Mouse (Mus musculus) forebrain, embryonic 11.5 days (tissue): ENCODE data around the gene Itpr2. TPM values are rescaled to one million over a fixed set of nuclear protein-coding genes. Genes with fewer than 3 reads are reported as not detected.

Experiments
- ATAC-seq: fragments of 200-750 bp; cut with Nextera tagmentation; replicated peaks from 2 replicates; pipeline ENCODE4 v1.8.0; 2017; ENCODE audit warnings: moderate TSS enrichment; ENCODE audit not compliant: low FRiP score
- DNase-seq: peaks from one replicate; pipeline ENCODE4 v3.0.0-alpha.2; 2017; ENCODE audit warnings: low spot score
- H3K27ac ChIP-seq: fragments of 300-500 bp; sonication (generic); 2 replicates; pipeline ENCODE4 v1.5.1; 2014; ENCODE audit warnings: low read depth, low read length
- H3K27me3 ChIP-seq: fragments of 300-500 bp; sonication (generic); 2 replicates; pipeline ENCODE4 v1.6.1; 2014; ENCODE audit warnings: mild to moderate bottlenecking, low read length, mixed read lengths; ENCODE audit not compliant: control insufficient read depth, insufficient read depth
- H3K36me3 ChIP-seq: fragments of 300-500 bp; sonication (generic); 2 replicates; pipeline ENCODE4 v1.6.1; 2014; ENCODE audit warnings: mild to moderate bottlenecking, low read length, moderate library complexity, mixed read lengths; ENCODE audit not compliant: control insufficient read depth, insufficient read depth
- H3K4me1 ChIP-seq: fragments of 300-500 bp; sonication (generic); replicated peaks from 2 replicates; pipeline ENCODE4 v1.6.1; 2014; ENCODE audit warnings: low read length, mixed read lengths; ENCODE audit not compliant: control insufficient read depth, insufficient read depth
- H3K4me2 ChIP-seq: fragments of 300-500 bp; sonication (generic); 2 replicates; pipeline ENCODE4 v1.6.1; 2014; ENCODE audit warnings: low read depth, mild to moderate bottlenecking, low read length, moderate library complexity, mixed read lengths; ENCODE audit not compliant: severe bottlenecking
- H3K4me3 ChIP-seq: fragments of 300-500 bp; sonication (generic); 2 replicates; pipeline ENCODE4 v1.5.1; 2014; ENCODE audit warnings: low read depth, low read length
- H3K9ac ChIP-seq: fragments of 300-500 bp; sonication (generic); 2 replicates; pipeline ENCODE4 v1.6.1; 2014; ENCODE audit warnings: low read length
- H3K9me3 ChIP-seq: fragments of 300-500 bp; sonication (generic); 2 replicates; pipeline ENCODE4 v1.6.1; 2016; ENCODE audit warnings: low read length, mixed read lengths; ENCODE audit not compliant: control insufficient read depth
- WGBS: fragments of 180-500 bp; shearing (Covaris S2); extraction: QIAGEN DNeasy Blood & Tissue Kit; methylation state at CpG from one replicate; pipeline ENCODE4 v1.1.7; 2014; 5-methylcytosine and 5-hydroxymethylcytosine counted together
- polyA plus RNA-seq: library from polyadenylated mRNA; unstranded; fragments of >200 nt; fragmentation: Nextera tagmentation; extraction: Ambion mirVana; gene quantifications from 2 replicates; pipeline ENCODE4 v1.2.1, GENCODE M21; 2014

Gene Itpr2
- polyA plus RNA-seq, 1 experiment from 2014 or later = 5.3 TPM

- Histone ChIP-seq H3K4me3 (no peak overlapping the region), H3K36me3 (no peaks in the 10 kb centered on the region), H3K4me1 (no peaks in the 10 kb centered on the region), H3K9me3 (no peaks in the 10 kb centered on the region), H3K4me2 (no peak overlapping the region), H3K9ac (no peak overlapping the region), H3K27me3 (no peaks in the 10 kb centered on the region), H3K27ac (no peak overlapping the region)
- 86% methylated on average over 6 of the region's 6 CpGs for WGBS
- ATAC-seq (no peak), DNase-seq (no peak)
Measured at GRCm38 (mm10) chr6:146515936-146516335, 13.9 kb upstream of the Itpr2 start.

- Histone ChIP-seq H3K27ac (no peak overlapping the region), H3K36me3 (no peaks in the 10 kb centered on the region), H3K4me1 (no peaks in the 10 kb centered on the region), H3K27me3 (no peaks in the 10 kb centered on the region), H3K9ac (no peak overlapping the region), H3K4me3 (no peak overlapping the region), H3K4me2 (no peak overlapping the region), H3K9me3 (no peaks in the 10 kb centered on the region)
- DNase-seq (no peak), ATAC-seq (no peak)
- 49% methylated on average over 7 of the region's 7 CpGs for WGBS
Measured at GRCm38 (mm10) chr6:146514531-146514948, 12.5 kb upstream of the Itpr2 start.

- no peaks in the 10 kb centered on the region for H3K36me3 ChIP-seq
- H3K9me3 ChIP-seq = no peaks in the 10 kb centered on the region
- ATAC-seq (no peak), DNase-seq (no peak)
- H3K4me1 ChIP-seq = no peaks in the 10 kb centered on the region
- WGBS = 69% methylated on average over 5 of the region's 5 CpGs
- no peak overlapping the region for H3K4me2 ChIP-seq
- H3K4me3 ChIP-seq = no peak overlapping the region
- H3K27ac ChIP-seq = no peak overlapping the region
- H3K27me3 ChIP-seq = no peaks in the 10 kb centered on the region
- no peak overlapping the region for H3K9ac ChIP-seq
Measured at GRCm38 (mm10) chr6:146513899-146514298, 11.9 kb upstream of the Itpr2 start.

GRCm38 (mm10) chr6:146513384-146513783 lies 11.4 kb upstream of the Itpr2 start:
- Histone ChIP-seq H3K4me2 (no peak overlapping the region), H3K9me3 (no peaks in the 10 kb centered on the region), H3K4me3 (no peak overlapping the region), H3K9ac (no peak overlapping the region), H3K27ac (no peak overlapping the region), H3K27me3 (no peaks in the 10 kb centered on the region), H3K4me1 (no peaks in the 10 kb centered on the region), H3K36me3 (no peaks in the 10 kb centered on the region)
- no peak for DNase-seq
- no peak for ATAC-seq
- WGBS = 91% methylated on average over 8 of the region's 8 CpGs

- 84% methylated on average over 8 of the region's 8 CpGs for WGBS
- no peaks in the 10 kb centered on the region for H3K36me3 ChIP-seq
- ATAC-seq (no peak), DNase-seq (no peak)
- H3K4me2 ChIP-seq = no peak overlapping the region
- no peaks in the 10 kb centered on the region for H3K27me3 ChIP-seq
- H3K4me1 ChIP-seq = no peaks in the 10 kb centered on the region
- H3K9me3 ChIP-seq = no peaks in the 10 kb centered on the region
- no peak overlapping the region for H3K4me3 ChIP-seq
- no peak overlapping the region for H3K9ac ChIP-seq
- H3K27ac ChIP-seq = no peak overlapping the region
Measured at GRCm38 (mm10) chr6:146511511-146511910, 9.5 kb upstream of the Itpr2 start.

- Histone ChIP-seq H3K27ac (no peak overlapping the region), H3K9ac (no peak overlapping the region), H3K4me3 (no peak overlapping the region), H3K4me2 (no peak overlapping the region), H3K4me1 (no peaks in the 10 kb centered on the region), H3K27me3 (no peaks in the 10 kb centered on the region), H3K36me3 (no peaks in the 10 kb centered on the region), H3K9me3 (no peaks in the 10 kb centered on the region)
- ATAC-seq (no peak), DNase-seq (no peak)
- 72% methylated on average over 2 of the region's 2 CpGs for WGBS
Measured at GRCm38 (mm10) chr6:146509891-146510290, 7.9 kb upstream of the Itpr2 start.

GRCm38 (mm10) chr6:146504459-146504858 lies 2.4 kb upstream of the Itpr2 start:
- Histone ChIP-seq H3K4me2 (no peak overlapping the region), H3K9me3 (no peaks in the 10 kb centered on the region), H3K36me3 (no peaks in the 10 kb centered on the region), H3K4me3 (no peak overlapping the region), H3K27me3 (peaks cover 8% of the 10 kb centered on the region), H3K9ac (no peak overlapping the region), H3K27ac (no peak overlapping the region), H3K4me1 (0 out of 2 replicates have a peak, but pooled peaks cover 2% of the 10 kb centered on the region)
- ATAC-seq = no peak
- 83% methylated on average over 2 of the region's 2 CpGs for WGBS
- no peak for DNase-seq

- no peaks in the 10 kb centered on the region for H3K36me3 ChIP-seq
- no peak overlapping the region for H3K27ac ChIP-seq
- DNase-seq = no peak
- no peak for ATAC-seq
- H3K4me2 ChIP-seq = peak overlapping the region; percentile 97
- H3K9me3 ChIP-seq = no peaks in the 10 kb centered on the region
- peak overlapping the region; percentile 67 for H3K4me3 ChIP-seq
- WGBS = 55% methylated on average over 3 of the region's 3 CpGs
- peak overlapping the region; percentile 63; the same call in 1 of the 2 replicates for H3K9ac ChIP-seq
- H3K4me1 ChIP-seq = 0 out of 2 replicates have a peak, but pooled peaks cover 2% of the 10 kb centered on the region
- H3K27me3 ChIP-seq = peaks cover 8% of the 10 kb centered on the region
Measured at GRCm38 (mm10) chr6:146502856-146503255, 833 bp upstream of the Itpr2 start.

GRCm38 (mm10) chr6:146501316-146501865 lies 632 bp downstream of the Itpr2 start:
- H3K4me2 ChIP-seq = peak overlapping the region; percentile 97
- H3K27me3 ChIP-seq = peaks cover 8% of the 10 kb centered on the region
- ATAC-seq (peak; percentile 49), DNase-seq (no peak)
- 0 out of 2 replicates have a peak, but pooled peaks cover 2% of the 10 kb centered on the region for H3K4me1 ChIP-seq
- H3K9me3 ChIP-seq = no peaks in the 10 kb centered on the region
- WGBS = under 1% methylated on average over 27 of the region's 30 CpGs
- H3K27ac ChIP-seq = no peak overlapping the region
- H3K36me3 ChIP-seq = no peaks in the 10 kb centered on the region
- H3K4me3 ChIP-seq = peak overlapping the region; percentile 67
- peak overlapping the region; percentile 63 for H3K9ac ChIP-seq
